Mouse (Mus musculus) embryonic fibroblast, embryonic 13.5 days (primary cell): ENCODE results near the gene Naaa.

ENCODE experiments used
- CTCF ChIP-seq: IDR thresholded peaks from 2 replicates; pipeline ENCODE4 v1.5.1; 2011; ENCODE audit warnings: mild to moderate bottlenecking, control low read depth, low read length, moderate library complexity, borderline replicate concordance; ENCODE audit not compliant: insufficient read depth
- POLR2A ChIP-seq: IDR thresholded peaks from 2 replicates; pipeline ENCODE4 v1.6.1; 2011; ENCODE audit warnings: low read depth, mild to moderate bottlenecking, control low read depth, low read length, moderate library complexity

GRCm38 (mm10) chr5:92322612-92323011 lies 44.6 kb upstream of the Naaa start:
- TF ChIP-seq POLR2A = no peak
- no peak for TF ChIP-seq CTCF
